Mouse (Mus musculus): Measurements from ENCODE around the gene Ybx1.

Ybx1 gene

GRCm38 (mm10) chr4:119232410-119233255 lies 61.8 kb downstream of the Ybx1 start, which contains the start of the genes AU022252 and P3h1:
TSS of gene AU022252 (minus strand) at chr4:119232712.
TSS of gene P3h1 (plus strand) at chr4:119232915.
- peak; percentile 100 for DNase-seq

Measured in kidney, adult 8-10 months (tissue).